Mouse (Mus musculus) cerebellum, adult 8-10 months (tissue): ENCODE data around the gene Hoxc5.
A peak's percentile ranks its signal among the peaks of the same experiment; 100 is the strongest.

ENCODE experiments used
- DNase-seq: peaks from one replicate; pipeline ENCODE4 v3.0.0; 2022

Gene Hoxc5

GRCm38 (mm10) chr15:103011928-103012486, 44.8 kb downstream of the Hoxc5 start:
- no peak for DNase-seq

- peak; percentile 29 for DNase-seq
These were observed 46.2 kb downstream of the Hoxc5 start for GRCm38 (mm10) chr15:103013238-103013984.

DNA sequence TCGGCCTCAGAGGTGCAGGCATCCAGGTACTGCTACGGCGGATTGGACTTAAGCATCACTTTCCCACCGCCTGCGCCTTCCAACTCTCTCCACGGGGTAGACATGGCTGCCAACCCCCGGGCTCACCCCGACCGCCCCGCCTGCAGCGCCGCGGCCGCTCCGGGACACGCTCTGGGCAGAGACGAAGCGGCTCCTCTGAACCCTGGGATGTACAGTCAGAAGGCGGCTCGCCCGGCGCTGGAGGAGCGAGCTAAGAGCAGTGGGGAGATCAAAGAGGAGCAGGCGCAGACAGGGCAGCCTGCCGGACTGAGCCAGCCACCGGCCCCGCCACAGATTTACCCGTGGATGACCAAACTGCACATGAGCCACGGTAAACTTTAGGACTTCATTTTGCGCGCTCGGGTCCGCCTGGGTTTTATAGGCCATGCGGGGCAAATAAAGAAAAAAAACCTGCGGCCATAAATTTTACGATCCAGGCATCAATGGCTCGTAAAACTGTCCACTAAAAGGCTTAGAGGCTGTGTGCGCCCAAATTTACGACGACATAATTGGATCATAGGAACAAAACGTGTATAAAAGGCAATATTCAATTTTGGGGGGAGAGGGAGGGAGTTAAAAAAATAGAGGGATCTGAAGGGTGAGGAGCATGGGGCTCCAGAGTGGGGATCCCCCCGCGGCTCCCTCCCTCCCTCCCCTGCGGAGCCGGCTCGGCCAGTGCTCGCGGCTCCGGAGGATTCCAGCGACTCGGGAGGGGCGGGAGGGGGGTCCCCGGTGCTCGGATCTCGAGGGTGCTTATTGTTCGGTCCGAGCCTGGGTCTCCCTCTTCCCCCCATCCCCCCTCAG, 47.1 kb downstream of the Hoxc5 start:
- no peak for DNase-seq

GRCm38 (mm10) chr15:103015009-103015399, 47.8 kb downstream of the Hoxc5 start:
- no peak for DNase-seq

DNA sequence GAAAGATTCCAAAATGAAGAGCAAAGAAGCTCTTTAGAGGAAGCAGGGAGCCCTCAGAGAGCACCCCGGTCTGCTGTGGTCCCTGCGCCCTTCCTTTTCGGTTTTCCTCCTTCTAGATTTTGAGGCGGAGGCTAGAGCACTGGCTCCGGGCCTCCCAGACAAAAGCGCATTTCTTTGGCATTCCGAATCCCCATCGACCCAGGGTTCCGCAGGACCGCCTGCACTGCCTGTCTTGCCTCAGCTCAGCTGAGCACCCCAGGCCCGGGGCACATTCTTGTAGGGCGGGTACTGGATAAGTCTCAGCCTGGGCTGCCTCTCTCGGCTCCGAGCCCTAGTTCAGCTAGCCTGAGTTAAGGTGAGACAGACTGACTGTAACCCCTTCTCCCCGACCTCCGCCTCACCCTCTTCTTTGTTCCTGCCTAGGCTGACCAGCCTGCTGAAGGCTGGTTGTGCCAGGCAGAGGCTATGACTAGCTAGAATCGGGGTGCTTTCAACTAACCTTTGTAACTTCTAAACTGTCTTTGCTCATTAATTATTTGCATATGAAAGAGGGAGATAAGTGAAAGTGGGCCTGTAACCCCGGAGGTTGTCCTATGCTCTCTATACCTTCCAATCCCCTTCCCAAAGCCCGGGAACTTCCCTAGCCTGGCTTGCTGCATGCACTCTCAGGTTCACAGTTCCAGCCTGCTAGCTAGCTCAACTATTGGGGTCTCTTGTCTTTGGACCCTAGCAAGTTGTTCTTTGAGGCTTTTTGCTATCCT, 48.3 kb downstream of the Hoxc5 start:
- no peak for DNase-seq

- DNase-seq = no peak
These were observed 51.4 kb downstream of the Hoxc5 start, which contains the start of gene Hoxc4 for GRCm38 (mm10) chr15:103018636-103019035. TSS of gene Hoxc4 (plus strand) at chr15:103018934.

DNA sequence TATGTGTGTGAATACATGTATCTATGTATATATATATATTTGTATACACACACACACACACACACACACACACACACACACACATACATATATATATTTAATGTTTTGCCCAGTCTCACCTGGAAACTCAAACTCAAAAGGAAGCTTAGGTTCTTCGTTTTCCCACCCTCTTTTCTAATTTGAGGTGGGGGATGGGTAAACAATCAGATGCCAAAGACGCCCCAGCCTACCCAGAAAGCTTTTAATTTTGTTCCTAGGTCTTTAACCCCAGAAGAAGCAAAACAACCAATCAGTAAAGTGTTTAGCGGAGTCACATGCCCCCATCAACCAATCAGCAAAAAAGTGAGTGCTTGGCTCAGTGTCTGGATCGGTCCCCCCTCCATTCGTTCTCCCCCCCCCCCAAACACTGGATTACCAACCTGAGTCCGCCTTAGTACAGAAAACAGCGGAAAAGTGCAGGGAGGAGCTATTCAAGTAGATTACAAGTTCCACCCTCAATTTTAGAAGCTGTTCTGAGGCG, 53.7 kb downstream of the Hoxc5 start:
- no peak for DNase-seq

DNA sequence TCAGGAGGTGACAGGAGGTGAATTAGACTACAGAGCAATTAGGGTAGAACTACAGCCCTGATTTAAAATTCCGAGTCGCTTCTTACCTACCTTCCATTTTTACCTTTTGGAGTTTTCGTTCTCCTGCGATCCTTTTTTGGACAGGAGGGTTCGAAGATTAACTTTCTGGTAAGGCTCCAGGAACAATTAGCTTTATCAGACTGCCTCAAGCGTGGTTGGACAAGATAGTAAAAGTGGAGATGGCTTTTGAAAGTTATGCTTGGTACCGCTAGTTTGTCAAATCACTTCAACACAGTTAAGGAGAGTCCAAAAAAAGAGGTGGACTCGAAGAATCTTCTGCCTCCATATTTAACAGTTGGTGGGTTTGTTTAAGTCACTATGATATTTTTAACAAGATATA, 54.3 kb downstream of the Hoxc5 start:
- no peak for DNase-seq

GRCm38 (mm10) chr15:103024131-103024530, 56.9 kb downstream of the Hoxc5 start:
- no peak for DNase-seq

DNA sequence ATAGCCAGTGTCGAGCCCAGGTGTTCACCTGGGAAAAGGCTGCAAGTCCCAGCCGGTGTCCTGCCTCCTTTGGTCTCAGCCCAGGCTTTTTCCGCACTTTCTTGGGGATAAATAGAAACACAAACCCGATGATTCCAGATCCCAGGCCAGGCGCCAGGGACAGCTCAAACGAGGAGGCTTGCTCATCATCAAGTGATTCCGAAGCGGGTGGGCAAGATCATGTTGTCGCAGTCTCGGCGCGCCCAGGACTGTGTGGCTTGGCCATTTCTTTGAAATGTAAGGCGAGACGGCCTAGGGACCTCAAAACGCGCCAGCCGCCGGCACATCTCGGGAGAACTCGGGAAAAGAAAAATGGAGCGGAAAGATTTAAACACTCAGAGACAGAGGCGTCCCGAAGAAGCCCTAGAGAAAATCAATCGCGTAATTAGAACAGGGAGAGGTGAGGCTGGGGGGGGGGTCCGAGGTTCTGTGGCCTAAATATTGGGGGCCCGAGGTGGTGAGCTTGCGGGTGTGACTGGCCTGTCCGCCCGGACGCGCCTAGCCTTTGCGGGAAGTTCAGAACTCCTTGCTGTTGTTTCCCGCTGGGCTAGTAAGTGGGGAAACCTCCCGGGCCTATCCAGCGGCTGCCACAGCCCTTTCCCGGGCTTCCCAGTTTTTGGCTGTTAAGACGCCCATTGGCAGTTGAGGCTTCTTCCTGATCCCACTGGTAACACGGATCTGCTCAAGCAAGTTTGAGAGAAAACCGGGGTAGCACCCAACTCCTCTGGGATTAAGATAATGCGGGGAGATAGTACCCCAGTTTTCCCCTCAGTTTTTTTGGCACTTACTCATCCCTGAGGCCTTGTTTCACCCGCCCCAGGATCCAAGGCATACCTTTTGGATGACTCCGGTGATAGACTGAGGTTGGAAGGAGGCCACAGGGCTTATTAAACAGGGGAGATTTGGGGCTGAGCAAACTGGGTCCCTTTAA, 60.3 kb downstream of the Hoxc5 start:
- no peak for DNase-seq

- DNase-seq = no peak
These were observed 61.8 kb downstream of the Hoxc5 start for GRCm38 (mm10) chr15:103028916-103029512.

- no peak for DNase-seq
These were observed 62.9 kb downstream of the Hoxc5 start for GRCm38 (mm10) chr15:103030142-103030541.

GRCm38 (mm10) chr15:103032167-103032566, 64.9 kb downstream of the Hoxc5 start:
- no peak for DNase-seq

DNA sequence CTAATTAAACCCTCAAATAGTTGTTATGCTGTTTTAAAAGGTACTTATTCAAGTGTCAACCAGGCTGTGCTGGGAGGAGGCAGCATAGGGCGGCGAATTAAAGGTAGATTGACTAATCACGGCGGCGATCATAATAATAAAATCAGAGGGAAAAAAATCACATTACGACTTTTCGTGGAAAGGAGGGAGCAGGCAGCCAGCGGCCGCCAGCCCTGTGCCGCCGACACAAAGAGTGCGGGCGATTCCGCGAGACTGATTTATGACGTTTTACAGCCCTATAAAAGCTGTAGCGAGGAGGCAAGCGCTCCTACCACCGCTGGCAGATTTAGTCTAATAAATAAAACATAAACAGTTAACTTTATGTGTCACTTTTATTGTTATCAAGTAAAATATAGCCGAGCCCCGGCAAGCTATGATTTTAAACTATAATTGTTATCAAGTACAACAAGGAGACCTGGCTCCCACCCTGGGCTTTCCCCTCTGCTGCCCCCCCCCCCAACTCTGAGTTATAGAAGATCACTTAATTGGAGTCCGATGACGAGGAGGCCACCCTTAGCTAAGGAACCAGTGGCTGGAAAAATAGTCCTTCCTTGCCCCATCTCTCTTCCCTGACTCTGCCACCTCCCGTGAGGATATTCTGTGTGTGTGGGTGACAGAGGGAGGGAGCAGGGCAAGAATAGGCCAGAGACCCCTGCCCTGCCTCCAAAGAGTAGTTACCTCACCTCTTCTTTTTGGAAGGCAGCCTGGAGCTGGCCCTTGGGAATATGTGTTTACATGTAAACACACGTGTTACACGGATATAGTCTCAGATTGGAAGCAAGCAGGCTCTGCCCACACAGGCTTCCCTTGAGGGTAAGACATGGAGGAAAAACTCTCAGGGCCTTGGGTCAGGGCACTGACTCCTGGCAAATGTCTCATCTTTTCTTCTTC, 65.7 kb downstream of the Hoxc5 start:
- no peak for DNase-seq

- no peak for DNase-seq
These were observed 67.0 kb downstream of the Hoxc5 start for GRCm38 (mm10) chr15:103034043-103034806.

- no peak for DNase-seq
These were observed 67.7 kb downstream of the Hoxc5 start for GRCm38 (mm10) chr15:103034807-103035547.

GRCm38 (mm10) chr15:103035548-103035881, 68.3 kb downstream of the Hoxc5 start:
- no peak for DNase-seq

GRCm38 (mm10) chr15:103037579-103037978, 70.3 kb downstream of the Hoxc5 start:
- no peak for DNase-seq
